Mouse (Mus musculus) E14TG2a.4 (cell line): ENCODE measurements around the gene Plpp1.

Experiments used
- CTCF ChIP-seq: conservative IDR thresholded peaks from 2 replicates; pipeline ENCODE4 v1.5.1; 2014; ENCODE audit warnings: low read length
- NANOG ChIP-seq: IDR thresholded peaks from 2 replicates; pipeline ENCODE4 v1.6.1; 2014; ENCODE audit warnings: borderline replicate concordance, low read length, mixed read lengths
- POU5F1 ChIP-seq: IDR thresholded peaks from 2 replicates; pipeline ENCODE4 v1.6.1; 2014; ENCODE audit warnings: low read length, borderline replicate concordance

DNA sequence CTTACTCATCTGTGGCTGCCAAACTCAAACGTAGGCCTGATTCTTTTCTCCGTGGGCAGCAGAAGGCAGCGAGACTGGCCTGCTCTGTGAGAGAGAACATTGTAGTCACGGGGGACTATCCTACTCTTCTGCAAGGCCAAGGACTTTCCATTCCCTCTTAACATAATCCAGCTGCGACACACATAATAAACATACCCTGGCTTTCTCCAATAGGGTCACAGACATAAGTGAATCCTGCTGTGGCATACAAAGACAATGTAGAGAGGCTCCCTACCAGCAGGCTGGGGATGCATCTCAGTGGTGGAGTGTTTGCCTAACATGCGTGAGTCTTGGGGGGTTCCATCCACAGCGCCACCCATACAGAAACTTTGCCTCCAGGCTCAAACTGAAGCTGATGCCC lies 15.3 kb upstream of the Plpp1 start:
- TF ChIP-seq CTCF: no peak
- TF ChIP-seq POU5F1: no peak
- TF ChIP-seq NANOG: no peak
